Mouse (Mus musculus) hindbrain, embryonic 11.5 days (tissue): Measurements from ENCODE around the gene Mindy4. TPM values are rescaled to one million over a fixed set of nuclear protein-coding genes. Genes with fewer than 3 reads are reported as not detected.

ENCODE experiments used
- ATAC-seq: fragments of 200-750 bp; cut with Nextera tagmentation; 2 replicates; pipeline ENCODE4 v1.8.0; 2017; ENCODE audit warnings: mild to moderate bottlenecking, moderate TSS enrichment, moderate library complexity; ENCODE audit not compliant: low FRiP score
- DNase-seq: peaks from one replicate; pipeline ENCODE4 v3.0.0-alpha.2; 2015; ENCODE audit warnings: low spot score
- H3K27ac ChIP-seq: fragments of 300-500 bp; sonication (generic); 2 replicates; pipeline ENCODE4 v1.5.1; 2014; ENCODE audit warnings: mild to moderate bottlenecking, low read depth, low read length
- H3K27me3 ChIP-seq: fragments of 300-500 bp; sonication (generic); 2 replicates; pipeline ENCODE4 v1.6.1; 2014; ENCODE audit warnings: mild to moderate bottlenecking, low read length, moderate library complexity, mixed read lengths; ENCODE audit not compliant: control insufficient read depth, insufficient read depth
- H3K36me3 ChIP-seq: fragments of 300-500 bp; sonication (generic); 2 replicates; pipeline ENCODE4 v1.6.1; 2014; ENCODE audit warnings: mild to moderate bottlenecking, low read length, moderate library complexity, mixed read lengths; ENCODE audit not compliant: control insufficient read depth, insufficient read depth
- H3K4me1 ChIP-seq: fragments of 300-500 bp; sonication (generic); replicated peaks from 2 replicates; pipeline ENCODE4 v1.6.1; 2014; ENCODE audit warnings: low read length, mixed read lengths; ENCODE audit not compliant: control insufficient read depth, insufficient read depth
- H3K4me2 ChIP-seq: fragments of 300-500 bp; sonication (generic); replicated peaks from 2 replicates; pipeline ENCODE4 v1.6.1; 2014; ENCODE audit warnings: mild to moderate bottlenecking, low read depth, low read length
- H3K4me3 ChIP-seq: fragments of 300-500 bp; sonication (generic); 2 replicates; pipeline ENCODE4 v1.5.1; 2014; ENCODE audit warnings: low read depth, low read length
- H3K9ac ChIP-seq: fragments of 300-500 bp; sonication (generic); 2 replicates; pipeline ENCODE4 v1.6.1; 2014; ENCODE audit warnings: low read depth, low read length
- H3K9me3 ChIP-seq: fragments of 300-500 bp; sonication (generic); 2 replicates; pipeline ENCODE4 v1.6.1; 2016; ENCODE audit warnings: low read length; ENCODE audit not compliant: control insufficient read depth
- WGBS: fragments of 180-500 bp; shearing (Covaris S2); extraction: QIAGEN DNeasy Blood & Tissue Kit; methylation state at CpG from one replicate; pipeline ENCODE4 v1.1.7; 2014; 5-methylcytosine and 5-hydroxymethylcytosine counted together
- polyA plus RNA-seq: library from polyadenylated mRNA; unstranded; fragments of >200 nt; fragmentation: Nextera tagmentation; extraction: Ambion mirVana; gene quantifications from 2 replicates; pipeline ENCODE4 v1.2.1, GENCODE M21; 2014

Gene Mindy4
- polyA plus RNA-seq, 1 experiment from 2014 or later = 12.6 TPM

- Histone ChIP-seq H3K4me3 (no peak overlapping the region), H3K4me1 (no peaks in the 10 kb centered on the region), H3K27me3 (no peaks in the 10 kb centered on the region), H3K9me3 (no peaks in the 10 kb centered on the region), H3K4me2 (no peak overlapping the region), H3K27ac (no peak overlapping the region), H3K9ac (no peak overlapping the region), H3K36me3 (0 out of 2 replicates have a peak, but pooled peaks cover 3% of the 10 kb centered on the region)
- 90% methylated on average over 8 of the region's 8 CpGs for WGBS
- DNase-seq (no peak), ATAC-seq (no peak)
Measured at GRCm38 (mm10) chr6:55245680-55246079, 42.5 kb downstream of the Mindy4 start.

GRCm38 (mm10) chr6:55246441-55246840 lies 43.3 kb downstream of the Mindy4 start:
- DNase-seq (no peak), ATAC-seq (no peak)
- 0 out of 2 replicates have a peak, but pooled peaks cover 3% of the 10 kb centered on the region for H3K36me3 ChIP-seq
- no peak overlapping the region for H3K4me2 ChIP-seq
- no peak overlapping the region for H3K27ac ChIP-seq
- no peaks in the 10 kb centered on the region for H3K27me3 ChIP-seq
- no peak overlapping the region for H3K4me3 ChIP-seq
- 92% methylated on average over 7 of the region's 7 CpGs for WGBS
- H3K9me3 ChIP-seq = no peaks in the 10 kb centered on the region
- H3K4me1 ChIP-seq = no peaks in the 10 kb centered on the region
- H3K9ac ChIP-seq = no peak overlapping the region

- H3K4me3 ChIP-seq = no peak overlapping the region
- no peaks in the 10 kb centered on the region for H3K4me1 ChIP-seq
- H3K27ac ChIP-seq = no peak overlapping the region
- H3K27me3 ChIP-seq = no peaks in the 10 kb centered on the region
- H3K36me3 ChIP-seq = 0 out of 2 replicates have a peak, but pooled peaks cover 3% of the 10 kb centered on the region
- WGBS = 94% methylated on average over 12 of the region's 12 CpGs
- DNase-seq (no peak), ATAC-seq (no peak)
- no peak overlapping the region for H3K4me2 ChIP-seq
- no peaks in the 10 kb centered on the region for H3K9me3 ChIP-seq
- H3K9ac ChIP-seq = no peak overlapping the region
Measured at GRCm38 (mm10) chr6:55246911-55247438, 43.8 kb downstream of the Mindy4 start.

- Histone ChIP-seq H3K4me3 (no peak overlapping the region), H3K9me3 (no peaks in the 10 kb centered on the region), H3K4me2 (no peak overlapping the region), H3K4me1 (no peaks in the 10 kb centered on the region), H3K36me3 (0 out of 2 replicates have a peak, but pooled peaks cover 3% of the 10 kb centered on the region), H3K27ac (no peak overlapping the region), H3K9ac (no peak overlapping the region), H3K27me3 (no peaks in the 10 kb centered on the region)
- no peak for DNase-seq
- no peak for ATAC-seq
- 91% methylated on average over 9 of the region's 9 CpGs for WGBS
Measured at GRCm38 (mm10) chr6:55249263-55249662, 46.1 kb downstream of the Mindy4 start.

- 78% methylated on average over 11 of the region's 11 CpGs for WGBS
- no peak for ATAC-seq
- H3K4me1 ChIP-seq = no peaks in the 10 kb centered on the region
Measured at GRCm38 (mm10) chr6:55250809-55251208, 47.6 kb downstream of the Mindy4 start.

GRCm38 (mm10) chr6:55251596-55251995 lies 48.4 kb downstream of the Mindy4 start:
- Histone ChIP-seq H3K27ac (no peak overlapping the region), H3K9me3 (no peaks in the 10 kb centered on the region), H3K27me3 (no peaks in the 10 kb centered on the region), H3K4me1 (no peaks in the 10 kb centered on the region), H3K9ac (no peak overlapping the region), H3K36me3 (0 out of 2 replicates have a peak, but pooled peaks cover 3% of the 10 kb centered on the region), H3K4me2 (no peak overlapping the region), H3K4me3 (no peak overlapping the region)
- ATAC-seq (no peak), DNase-seq (no peak)
- WGBS = 80% methylated on average over 7 of the region's 7 CpGs

More at GRCm38 (mm10) chr6:55250809-55251208, 47.6 kb downstream of the Mindy4 start:
- Histone ChIP-seq H3K27me3 (no peaks in the 10 kb centered on the region), H3K27ac (no peak overlapping the region), H3K4me3 (no peak overlapping the region), H3K4me2 (no peak overlapping the region), H3K9me3 (no peaks in the 10 kb centered on the region), H3K9ac (no peak overlapping the region), H3K36me3 (0 out of 2 replicates have a peak, but pooled peaks cover 3% of the 10 kb centered on the region)
- no peak for DNase-seq

- Histone ChIP-seq H3K4me2 (no peak overlapping the region), H3K36me3 (no peaks in the 10 kb centered on the region), H3K27ac (no peak overlapping the region), H3K4me3 (no peak overlapping the region), H3K9me3 (no peaks in the 10 kb centered on the region), H3K27me3 (no peaks in the 10 kb centered on the region), H3K9ac (no peak overlapping the region), H3K4me1 (no peaks in the 10 kb centered on the region)
- DNase-seq = no peak
- no peak for ATAC-seq
- 68% methylated on average over 8 of the region's 8 CpGs for WGBS
Measured at GRCm38 (mm10) chr6:55252731-55253247, 49.6 kb downstream of the Mindy4 start.

- WGBS = 89% methylated on average over 13 of the region's 13 CpGs
- Histone ChIP-seq H3K27ac (no peak overlapping the region), H3K4me2 (no peak overlapping the region), H3K9ac (no peak overlapping the region), H3K4me3 (no peak overlapping the region), H3K27me3 (no peaks in the 10 kb centered on the region), H3K4me1 (no peaks in the 10 kb centered on the region), H3K36me3 (no peaks in the 10 kb centered on the region), H3K9me3 (no peaks in the 10 kb centered on the region)
- DNase-seq (no peak), ATAC-seq (no peak)
Measured at GRCm38 (mm10) chr6:55256500-55257191, 53.5 kb downstream of the Mindy4 start.

GRCm38 (mm10) chr6:55257246-55257645 lies 54.1 kb downstream of the Mindy4 start:
- no peak overlapping the region for H3K4me3 ChIP-seq
- 94% methylated on average over 7 of the region's 7 CpGs for WGBS
- ATAC-seq (no peak), DNase-seq (no peak)
- no peak overlapping the region for H3K27ac ChIP-seq
- no peaks in the 10 kb centered on the region for H3K9me3 ChIP-seq
- H3K4me1 ChIP-seq = no peaks in the 10 kb centered on the region
- no peak overlapping the region for H3K4me2 ChIP-seq
- H3K27me3 ChIP-seq = no peaks in the 10 kb centered on the region
- no peak overlapping the region for H3K9ac ChIP-seq
- H3K36me3 ChIP-seq = no peaks in the 10 kb centered on the region
